Mouse (Mus musculus) testis, adult 2 months (tissue): ENCODE measurements at regions not wholly inside any gene's neighbourhood (a gene's known extent, or its start where the extent isn't known, plus 50 kb on each side); places are given as distances from the start of the nearest gene placed in this dataset.

Experiments
- H3K27ac ChIP-seq: fragments of 200-500 bp; 2 replicates; pipeline ENCODE4 v1.5.1; 2012; ENCODE audit warnings: low read depth, low read length; ENCODE audit not compliant: control insufficient read depth, insufficient read depth
- H3K27me3 ChIP-seq: fragments of 200-500 bp; 2 replicates; pipeline ENCODE4 v1.6.1; 2012; ENCODE audit warnings: mild to moderate bottlenecking, low read length, moderate library complexity; ENCODE audit not compliant: control insufficient read depth, insufficient read depth
- H3K36me3 ChIP-seq: fragments of 200-500 bp; 2 replicates; pipeline ENCODE4 v1.6.1; 2012; ENCODE audit warnings: mild to moderate bottlenecking, low read length; ENCODE audit not compliant: control insufficient read depth, insufficient read depth
- H3K4me1 ChIP-seq: fragments of 200-500 bp; 2 replicates; pipeline ENCODE4 v1.6.1; 2012; ENCODE audit warnings: low read length; ENCODE audit not compliant: control insufficient read depth, insufficient read depth
- H3K4me3 ChIP-seq: fragments of 200-500 bp; 2 replicates; pipeline ENCODE4 v1.5.1; 2012; ENCODE audit warnings: low read depth, mild to moderate bottlenecking, low read length, moderate library complexity, mixed read lengths; ENCODE audit not compliant: control insufficient read depth
- CTCF ChIP-seq: fragments of 200-500 bp; IDR thresholded peaks from 2 replicates; pipeline ENCODE4 v1.5.1; 2012; ENCODE audit warnings: low read depth, mild to moderate bottlenecking, inconsistent platforms, low read length, moderate library complexity; ENCODE audit not compliant: control insufficient read depth, insufficient read depth, insufficient replicate concordance
- POLR2A ChIP-seq: fragments of 200-500 bp; IDR thresholded peaks from 2 replicates; pipeline ENCODE4 v1.6.1; 2012; ENCODE audit warnings: low read depth, mild to moderate bottlenecking, inconsistent platforms, low read length, moderate library complexity; ENCODE audit not compliant: control insufficient read depth

- TF ChIP-seq CTCF (no peak), POLR2A (no peak)
- Histone ChIP-seq H3K4me3 (no peak overlapping the region), H3K4me1 (no peaks in the 10 kb centered on the region; the same call in 1 of the 2 replicates), H3K27ac (no peak overlapping the region), H3K36me3 (no peaks in the 10 kb centered on the region), H3K27me3 (no peaks in the 10 kb centered on the region)
Measured at GRCm38 (mm10) chr6:140993643-140994580, 255.2 kb upstream of the Pde3a start.

GRCm38 (mm10) chr6:140995340-140996135 lies 253.5 kb upstream of the Pde3a start:
- Histone ChIP-seq H3K27ac (no peak overlapping the region), H3K4me3 (no peak overlapping the region), H3K4me1 (no peaks in the 10 kb centered on the region; the same call in 1 of the 2 replicates), H3K36me3 (no peaks in the 10 kb centered on the region), H3K27me3 (no peaks in the 10 kb centered on the region)
- peak; percentile 73; the same call in 1 of the 2 replicates for TF ChIP-seq CTCF
- no peak for TF ChIP-seq POLR2A

- no peaks in the 10 kb centered on the region for H3K27me3 ChIP-seq
- no peaks in the 10 kb centered on the region for H3K36me3 ChIP-seq
- H3K4me1 ChIP-seq = no peaks in the 10 kb centered on the region; the same call in 1 of the 2 replicates
- H3K27ac ChIP-seq = no peak overlapping the region
- no peak for TF ChIP-seq CTCF
- TF ChIP-seq POLR2A = no peak
- no peak overlapping the region for H3K4me3 ChIP-seq
Measured at GRCm38 (mm10) chr6:140998069-140998468, 251.0 kb upstream of the Pde3a start.

- H3K4me3 ChIP-seq = no peak overlapping the region
- H3K27ac ChIP-seq = no peak overlapping the region
- TF ChIP-seq POLR2A = no peak
- TF ChIP-seq CTCF = no peak
- H3K4me1 ChIP-seq = no peaks in the 10 kb centered on the region; the same call in 1 of the 2 replicates
- H3K27me3 ChIP-seq = no peaks in the 10 kb centered on the region
- H3K36me3 ChIP-seq = no peaks in the 10 kb centered on the region
Measured at GRCm38 (mm10) chr6:141000552-141000951, 248.5 kb upstream of the Pde3a start.

- H3K4me1 ChIP-seq = no peaks in the 10 kb centered on the region; the same call in 1 of the 2 replicates
- H3K4me3 ChIP-seq = no peak overlapping the region
- no peaks in the 10 kb centered on the region for H3K27me3 ChIP-seq
- H3K27ac ChIP-seq = no peak overlapping the region
- no peaks in the 10 kb centered on the region for H3K36me3 ChIP-seq
- TF ChIP-seq POLR2A = no peak
- TF ChIP-seq CTCF = no peak
Measured at GRCm38 (mm10) chr6:141001306-141001705, 247.8 kb upstream of the Pde3a start.

- H3K4me3 ChIP-seq = no peak overlapping the region
- no peak for TF ChIP-seq CTCF
- no peak for TF ChIP-seq POLR2A
- no peaks in the 10 kb centered on the region for H3K4me1 ChIP-seq
Measured at GRCm38 (mm10) chr6:141015055-141015681, 233.9 kb upstream of the Pde3a start.

GRCm38 (mm10) chr6:141023501-141023900 lies 225.6 kb upstream of the Pde3a start:
- TF ChIP-seq CTCF (no peak), POLR2A (no peak)
- no peaks in the 10 kb centered on the region for H3K36me3 ChIP-seq
- no peaks in the 10 kb centered on the region for H3K27me3 ChIP-seq
- H3K4me1 ChIP-seq = no peaks in the 10 kb centered on the region
- H3K27ac ChIP-seq = no peak overlapping the region
- H3K4me3 ChIP-seq = no peak overlapping the region

More at GRCm38 (mm10) chr6:141015055-141015681, 233.9 kb upstream of the Pde3a start:
- H3K27ac ChIP-seq = no peak overlapping the region
- no peaks in the 10 kb centered on the region for H3K36me3 ChIP-seq
- H3K27me3 ChIP-seq = no peaks in the 10 kb centered on the region
